Mouse (Mus musculus) urinary bladder, adult 2 months (tissue): Measurements from ENCODE around the gene Gm4214. TPM values are rescaled to one million over a fixed set of nuclear protein-coding genes. Genes with fewer than 3 reads are reported as not detected.
"Not testable (repeated sequence)": the region's sequence is repeated elsewhere in the genome, so short reads cannot be mapped to it uniquely, and the experiment has no call there.

ENCODE experiments used
- DNase-seq: peaks from one replicate; pipeline ENCODE4 v3.0.0; 2022; ENCODE audit warnings: low spot score
- polyA plus RNA-seq: library from polyadenylated mRNA; depleted of rRNA; stranded (reverse); fragments of >200 nt; gene quantifications from 2 replicates; pipeline ENCODE4 v1.2.3, GENCODE M21; 2012; rRNA removed

Gm4214 gene
- not detected in 2 replicates for polyA plus RNA-seq

GRCm38 (mm10) chr7:22984573-22984972 is at the start of gene Gm4214:
TSS of gene Gm4214 (minus strand) at chr7:22984673.
- not testable (repeated sequence) for DNase-seq

GRCm38 (mm10) chr7:23019823-23020222 is 35.4 kb upstream of the Gm4214 start, which contains the start of gene Gm4216:
TSS of gene Gm4216 (minus strand) at chr7:23019923.
- not testable (repeated sequence) for DNase-seq

Other genes with a start within 250 kb of the Gm4214 start
- gene Vmn1r157, start 223.0 kb downstream of the Gm4214 start, polyA plus RNA-seq: not detected in 2 replicates
- not detected in 2 replicates for gene Vmn1r158, start 193.9 kb downstream of the Gm4214 start, polyA plus RNA-seq
- not detected in 2 replicates for gene Vmn1r159, start 141.1 kb downstream of the Gm4214 start, polyA plus RNA-seq
- not detected in 2 replicates for gene Vmn1r160, start 113.4 kb downstream of the Gm4214 start, polyA plus RNA-seq
- not detected in 2 replicates for gene Gm4216, start 35.2 kb upstream of the Gm4214 start, polyA plus RNA-seq
- not detected in 2 replicates for gene Vmn1r163, start 70.9 kb upstream of the Gm4214 start, polyA plus RNA-seq
- not detected in 2 replicates for gene Gm8720, start 82.8 kb upstream of the Gm4214 start, polyA plus RNA-seq
- gene Gm10662, start 159.8 kb upstream of the Gm4214 start, polyA plus RNA-seq: not detected in 2 replicates
- not detected in 2 replicates for gene Vmn1r165, start 232.7 kb upstream of the Gm4214 start, polyA plus RNA-seq